Mouse (Mus musculus) ovary, postnatal 10 days (tissue): ENCODE results near the gene Gm9195.

ENCODE experiments used
- DNase-seq: peaks from one replicate; pipeline ENCODE4 v3.0.0; 2022; ENCODE audit warnings: low spot score

The Gm9195 gene

DNA sequence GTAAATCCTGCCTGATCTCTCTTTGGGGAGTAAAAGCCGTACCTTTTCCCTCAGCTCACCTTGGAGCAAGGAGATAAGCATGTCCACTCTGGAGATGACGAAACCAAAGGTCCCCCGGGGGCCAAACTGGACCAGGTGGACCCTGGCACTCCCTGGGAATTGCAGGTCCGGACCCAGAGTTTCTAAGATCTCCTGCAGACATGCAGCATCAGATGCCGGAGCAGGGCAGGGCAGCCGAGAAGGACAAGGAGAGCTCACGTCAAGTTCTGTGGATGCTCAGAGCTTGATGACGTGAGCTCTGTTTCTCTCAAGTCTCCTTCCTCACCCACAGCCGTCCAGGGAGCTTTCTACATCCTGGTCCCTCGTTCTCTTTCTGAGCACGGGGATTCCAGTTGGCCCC is 48.7 kb downstream of the Gm9195 start:
- DNase-seq = no peak

- DNase-seq = no peak
Observed at GRCm38 (mm10) chr14:72440929-72441328, 50.7 kb downstream of the Gm9195 start.

DNA sequence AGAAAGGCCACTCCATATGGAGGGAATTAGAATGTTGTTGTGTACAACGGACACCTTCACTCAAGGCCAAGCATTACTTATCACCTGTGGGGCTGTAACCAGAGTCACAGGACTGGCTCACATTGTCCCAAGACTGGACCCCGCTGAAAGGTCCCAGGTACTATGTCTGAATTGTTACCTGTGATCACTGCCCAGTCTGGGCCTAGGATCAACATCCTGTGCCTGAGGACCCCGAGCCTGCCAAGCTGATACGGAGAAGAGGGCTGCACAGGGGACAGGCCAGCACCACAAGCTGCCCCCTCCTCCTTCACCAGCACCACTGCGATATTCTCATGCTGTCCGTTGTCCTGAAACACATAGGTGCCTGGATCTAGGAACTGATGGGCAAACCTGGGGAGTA is 51.2 kb downstream of the Gm9195 start:
- no peak for DNase-seq

DNA sequence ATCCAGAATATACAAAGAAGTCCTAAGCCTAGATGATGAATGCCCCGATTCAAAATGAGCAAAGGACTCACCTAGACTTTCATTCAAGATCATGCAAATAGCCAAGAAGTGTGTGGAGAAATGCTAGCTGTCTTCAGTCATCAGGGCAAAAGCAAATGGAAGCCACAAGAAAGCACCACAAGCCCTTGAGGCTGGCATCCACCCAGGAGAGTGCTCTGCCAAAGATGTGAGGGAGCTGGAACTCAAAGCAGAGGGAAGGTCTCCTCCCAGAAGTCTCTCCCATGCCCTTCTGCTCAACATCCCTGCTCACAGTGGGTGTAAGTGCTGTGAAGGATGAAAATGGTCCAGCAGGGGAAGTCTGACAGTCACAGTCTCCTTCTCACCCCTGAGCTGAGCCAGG is 52.7 kb downstream of the Gm9195 start:
- DNase-seq = no peak

GRCm38 (mm10) chr14:72389696-72390095 is 101.9 kb downstream of the Gm9195 start:
- DNase-seq = peak; percentile 21

GRCm38 (mm10) chr14:72389288-72389687 is 102.3 kb downstream of the Gm9195 start:
- DNase-seq = no peak

DNA sequence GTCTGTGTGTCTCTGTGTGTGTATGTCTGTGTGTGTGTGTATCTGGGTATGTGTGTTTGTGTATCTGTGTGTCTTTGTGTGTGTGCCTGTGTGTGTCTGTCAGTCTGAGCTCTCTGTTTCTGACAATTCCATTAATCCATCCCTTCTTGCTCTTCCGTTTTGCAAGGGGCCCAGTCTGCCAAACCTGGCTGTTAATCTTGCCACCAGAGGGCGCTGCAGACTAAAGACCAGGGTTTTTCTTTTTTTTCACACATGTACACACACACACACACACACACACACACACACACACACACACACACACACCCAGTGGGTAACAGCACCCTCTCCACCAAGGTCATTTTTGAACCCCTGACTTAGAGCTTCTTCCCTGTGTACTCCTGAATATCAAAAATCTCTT is 114.4 kb downstream of the Gm9195 start:
- no peak for DNase-seq
